21 mouse cellular contexts compared by ENCODE assay signal in genomic region chr9:102926137-102926536, GRCm38 (mm10).
A peak's percentile ranks its signal among the peaks of the same experiment; 100 is the strongest.
DNase-seq lines count a peak whose midpoint lies in the region; ATAC-seq lines count a peak whose summit lies in the region.
"Had no signal": no experiment of that assay in that cellular context is flagged by ENCODE, and none has a peak within 500 bp of the region (broad histone marks: within the 10 kb centered on the region; RNA-seq: fewer than 3 reads in every experiment).

No protein-coding gene starts in this region.

- H3K27me3 ChIP-seq in liver, embryonic 12.5 days (replicated peaks), result no peaks in the 10 kb centered on the region
- no peaks in the 10 kb centered on the region for H3K27me3 ChIP-seq in liver, embryonic 11.5 days (replicated peaks; ENCODE audit: control insufficient read depth, insufficient read depth, low read length)
- no peaks in the 10 kb centered on the region for H3K27me3 ChIP-seq in forebrain, embryonic 16.5 days (replicated peaks; ENCODE audit: control insufficient read depth, insufficient read depth, low read length)
- H3K27me3 ChIP-seq: forebrain, embryonic 13.5 days; heart, embryonic 12.5 days; midbrain, embryonic 12.5 days had no signal

- ATAC-seq in liver, embryonic 12.5 days, result peak; percentile 46; the same call in 1 of the 2 replicates
- no peak for ATAC-seq in liver, embryonic 11.5 days (replicated peaks; ENCODE audit: low FRiP score)
- no peak for ATAC-seq in forebrain, embryonic 16.5 days
- ATAC-seq: activated CD4-positive, CD25-positive, alpha-beta regulatory T cell, adult 4 months; forebrain, embryonic 13.5 days; hindbrain, postnatal 0 days had no signal

- peak; percentile 51 for DNase-seq in heart, adult 11 months
- DNase-seq in heart, adult 18-20 months, result no peak
- no peak for DNase-seq in liver, embryonic 11.5 days (ENCODE audit: low spot score)
- DNase-seq in kidney, postnatal 36 days, result peak; percentile 20 to 70
- DNase-seq in spleen, postnatal 4 days (ENCODE audit: low spot score in 2 of 2), result no peak
- DNase-seq in adrenal gland, adult 2 months, result no peak
- DNase-seq: adrenal gland, postnatal 10 days; cerebellum, adult 2 months; gastrocnemius, adult 2 months; heart, postnatal 10 days; thymus, adult 2 months had no signal

- no peak overlapping the region for H3K27ac ChIP-seq in liver, embryonic 12.5 days
- no peak overlapping the region for H3K27ac ChIP-seq in liver, embryonic 11.5 days (ENCODE audit: low read depth, low read length)
- H3K27ac ChIP-seq in forebrain, embryonic 16.5 days (ENCODE audit: low read length), result no peak overlapping the region
- H3K27ac ChIP-seq: forebrain, embryonic 13.5 days; gastrocnemius, adult 2 months; hindbrain, postnatal 0 days; limb, embryonic 10.5 days; liver, embryonic 14.5 days; midbrain, embryonic 12.5 days; stomach, postnatal 0 days had no signal

- H3K36me3 ChIP-seq in liver, embryonic 12.5 days, result no peaks in the 10 kb centered on the region
- no peaks in the 10 kb centered on the region for H3K36me3 ChIP-seq in liver, embryonic 11.5 days (ENCODE audit: control insufficient read depth, insufficient read depth, low read length)
- H3K36me3 ChIP-seq in forebrain, embryonic 16.5 days (ENCODE audit: control insufficient read depth, insufficient read depth), result no peaks in the 10 kb centered on the region
- H3K36me3 ChIP-seq: heart, embryonic 12.5 days; limb, embryonic 10.5 days; midbrain, embryonic 12.5 days had no signal

- peaks cover 16% of the 10 kb centered on the region for H3K4me1 ChIP-seq in liver, embryonic 12.5 days
- peaks cover 7% of the 10 kb centered on the region; the same call in 1 of the 2 replicates for H3K4me1 ChIP-seq in liver, embryonic 11.5 days (replicated peaks; ENCODE audit: control insufficient read depth, insufficient read depth, low read length)
- H3K4me1 ChIP-seq in forebrain, embryonic 16.5 days (replicated peaks; ENCODE audit: control insufficient read depth, insufficient read depth, low read length), result peaks cover 7% of the 10 kb centered on the region
- H3K4me1 ChIP-seq: limb, embryonic 10.5 days had no signal

- H3K9me3 ChIP-seq in liver, embryonic 12.5 days (replicated peaks), result no peaks in the 10 kb centered on the region
- H3K9me3 ChIP-seq in liver, embryonic 11.5 days (ENCODE audit: control insufficient read depth, low read length), result no peaks in the 10 kb centered on the region
- no peaks in the 10 kb centered on the region for H3K9me3 ChIP-seq in forebrain, embryonic 16.5 days (ENCODE audit: control insufficient read depth, low read length)
- H3K9me3 ChIP-seq: forebrain, embryonic 13.5 days; heart, embryonic 12.5 days; limb, embryonic 10.5 days; midbrain, embryonic 12.5 days had no signal

- H3K9ac ChIP-seq in liver, embryonic 12.5 days, result no peak overlapping the region
- no peak overlapping the region for H3K9ac ChIP-seq in liver, embryonic 11.5 days (ENCODE audit: low read depth, low read length)
- no peak overlapping the region for H3K9ac ChIP-seq in forebrain, embryonic 16.5 days (replicated peaks; ENCODE audit: low read depth, low read length)
- H3K9ac ChIP-seq: forebrain, embryonic 13.5 days; heart, embryonic 12.5 days; liver, embryonic 14.5 days; midbrain, embryonic 12.5 days had no signal

- no peak overlapping the region for H3K4me3 ChIP-seq in liver, embryonic 12.5 days
- H3K4me3 ChIP-seq in liver, embryonic 11.5 days (ENCODE audit: low read depth, low read length), result no peak overlapping the region
- no peak overlapping the region for H3K4me3 ChIP-seq in forebrain, embryonic 16.5 days (replicated peaks; ENCODE audit: low read length)
- H3K4me3 ChIP-seq: forebrain, embryonic 13.5 days; gastrocnemius, adult 2 months; heart, embryonic 12.5 days; limb, embryonic 10.5 days; midbrain, embryonic 12.5 days had no signal

- H3K4me2 ChIP-seq in liver, embryonic 12.5 days, result no peak overlapping the region
- no peak overlapping the region for H3K4me2 ChIP-seq in liver, embryonic 11.5 days
- no peak overlapping the region for H3K4me2 ChIP-seq in forebrain, embryonic 16.5 days (ENCODE audit: low read length)
- H3K4me2 ChIP-seq: forebrain, embryonic 13.5 days; heart, embryonic 12.5 days; midbrain, embryonic 12.5 days had no signal

- 70% methylated on average over 3 of the region's 3 CpGs for WGBS in liver, embryonic 12.5 days (ENCODE audit: insufficient replicate concordance)
- 78% methylated on average over 3 of the region's 3 CpGs for WGBS in liver, embryonic 11.5 days
- WGBS in forebrain, embryonic 16.5 days, result 84% methylated on average over 3 of the region's 3 CpGs

Comparison
In these comparisons a context has a peak if more than half of its experiments do, and no peak if none do; other contexts are left out.
1. DNase-seq: peak in heart, adult 11 months (single experiment) and kidney, postnatal 36 days (2 of 2); none in heart, adult 18-20 months (0 of 2), liver, embryonic 11.5 days (single experiment), spleen, postnatal 4 days (0 of 2) and adrenal gland, adult 2 months (single experiment).